Mouse (Mus musculus): ENCODE measurements at regions not wholly inside any gene's neighbourhood (a gene's known extent, or its start where the extent isn't known, plus 50 kb on each side); places are given as distances from the start of the nearest gene placed in this dataset.

DNA sequence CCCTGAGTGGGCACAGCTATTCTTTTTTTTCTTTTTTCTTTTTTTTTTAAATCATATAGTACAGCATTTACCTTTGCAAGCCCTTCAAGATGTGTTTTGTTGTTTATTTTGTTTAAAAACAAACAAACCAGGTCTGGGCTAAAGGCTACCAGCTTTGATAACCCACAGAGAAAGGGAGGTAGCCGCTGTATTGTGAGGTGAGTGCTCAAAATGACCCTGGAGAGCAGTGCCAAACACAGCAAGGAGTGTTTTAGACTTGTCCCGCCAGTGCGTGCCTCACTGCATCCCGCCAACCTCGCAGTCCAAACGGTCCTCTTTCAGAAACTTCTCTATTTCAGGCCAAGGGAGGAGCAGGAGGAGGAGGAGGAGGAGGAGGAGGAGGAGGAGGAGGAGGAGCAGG is 152.0 kb upstream of the Ctnnb1 start:
- TF ChIP-seq GATA1 (IDR thresholded peaks at IDR 0.05; ENCODE audit: borderline replicate concordance, low read length) (no peak), FLI1 (IDR thresholded peaks at IDR 0.05; ENCODE audit: low read length) (no peak)

Measured in megakaryocyte, embryonic 14.5 days (primary cell).